Mouse (Mus musculus) liver, embryonic 14.5 days (tissue): ENCODE measurements around the gene Slc2a9.

Experiments
- CTCF ChIP-seq: IDR thresholded peaks from 2 replicates; pipeline ENCODE4 v1.5.1; 2016; ENCODE audit warnings: antibody characterized with exemption, low read depth, control low read depth
- EP300 ChIP-seq: IDR thresholded peaks from 2 replicates; pipeline ENCODE4 v1.6.1; 2016; ENCODE audit warnings: antibody characterized with exemption, low read depth

DNA sequence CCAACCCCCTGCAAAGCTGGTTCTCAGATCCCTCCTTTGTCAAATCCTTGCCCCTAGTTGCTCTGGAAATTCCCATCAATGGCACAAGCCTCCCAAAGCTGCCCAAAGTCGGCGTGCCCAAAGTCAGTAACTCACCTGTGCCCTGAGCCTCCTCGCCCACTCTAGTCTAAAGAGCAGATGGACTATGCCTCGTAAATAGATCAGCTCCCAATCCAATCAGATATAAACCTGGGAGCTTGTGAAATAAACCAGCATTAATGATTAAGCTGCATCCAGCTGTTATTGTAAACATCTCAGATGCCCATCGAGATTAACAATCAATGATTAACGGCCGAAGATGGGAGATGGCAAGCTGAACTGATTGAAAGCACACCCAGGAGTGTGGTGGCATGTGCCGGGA is 11.2 kb downstream of the Slc2a9 start:
- no peak for TF ChIP-seq CTCF
- TF ChIP-seq EP300, result no peak
